Mouse (Mus musculus): ENCODE measurements around the gene Fignl1.

DNA sequence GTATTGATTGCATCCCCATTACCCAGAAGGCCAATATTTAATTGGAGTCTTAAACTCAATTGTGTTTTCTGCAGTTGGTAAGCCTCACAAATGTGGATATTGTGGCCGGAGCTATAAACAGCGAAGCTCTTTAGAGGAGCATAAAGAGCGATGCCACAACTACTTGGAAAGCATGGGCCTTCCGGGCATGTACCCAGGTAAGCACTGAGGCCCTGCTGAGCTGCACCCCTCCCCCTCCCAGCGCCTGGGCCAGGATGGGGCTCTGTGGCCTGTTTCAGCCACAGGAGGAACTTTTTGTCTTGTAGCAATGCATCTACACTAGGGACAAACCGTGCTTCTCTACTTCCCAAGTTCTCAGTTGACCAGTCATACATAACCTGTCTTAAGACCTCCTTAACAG lies 50.6 kb downstream of the Fignl1 start:
- TF ChIP-seq CTCF (IDR thresholded peaks at IDR 0.05; ENCODE audit: low read depth, low read length) (no peak), POLR2A (IDR thresholded peaks at IDR 0.05; ENCODE audit: borderline replicate concordance, low read depth, low read length) (no peak)

All from bone marrow macrophage, adult 2 months (primary cell).